Mouse (Mus musculus) ES-E14 (cell line): ENCODE results near the gene Lin37. TPM values are rescaled to one million over a fixed set of nuclear protein-coding genes. Genes with fewer than 3 reads are reported as not detected.
A peak's percentile ranks its signal among the peaks of the same experiment; 100 is the strongest.

ENCODE experiments used
- DNase-seq: peaks from one replicate; pipeline ENCODE4 v3.0.0-alpha.2; 2013; ENCODE audit warnings: low read depth, low spot score
- H3K27ac ChIP-seq: 2 replicates; pipeline ENCODE4 v1.5.1; 2012; ENCODE audit warnings: low read depth, mild to moderate bottlenecking, low read length, moderate library complexity, mixed read lengths; ENCODE audit not compliant: poor library complexity, insufficient read depth, severe bottlenecking
- H3K36me3 ChIP-seq: 2 replicates; pipeline ENCODE4 v1.6.1; 2012; ENCODE audit warnings: mild to moderate bottlenecking, low read length, moderate library complexity, mixed read lengths; ENCODE audit not compliant: control insufficient read depth, poor library complexity, insufficient read depth, severe bottlenecking
- H3K4me1 ChIP-seq, 2 experiments: fragments of 150-350 bp in 1 of 2; sonication (generic) in 1 of 2; 2 replicates each; pipeline ENCODE4 v1.6.1; 2012; ENCODE audit warnings: low read length in 2 of 2, mild to moderate bottlenecking in 1 of 2, mixed read lengths in 1 of 2; ENCODE audit not compliant: control insufficient read depth in 2 of 2, insufficient read depth in 2 of 2, poor library complexity in 1 of 2
- H3K4me3 ChIP-seq, 2 experiments: fragments of 150-350 bp in 1 of 2; sonication (generic) in 1 of 2; 2 replicates each; pipeline ENCODE4 v1.5.1; 2012; ENCODE audit warnings: low read length in 2 of 2, low read depth in 1 of 2, mild to moderate bottlenecking in 1 of 2, mixed read lengths in 1 of 2; ENCODE audit not compliant: insufficient read depth in 1 of 2, poor library complexity in 1 of 2, severe bottlenecking in 1 of 2
- H3K9ac ChIP-seq: 2 replicates; pipeline ENCODE4 v1.6.1; 2012; ENCODE audit warnings: low read depth, mild to moderate bottlenecking, low read length, mixed read lengths; ENCODE audit not compliant: poor library complexity, insufficient read depth, severe bottlenecking
- H3K9me3 ChIP-seq: fragments of 150-350 bp; sonication (generic); 2 replicates; pipeline ENCODE4 v1.6.1; 2012; ENCODE audit warnings: low read depth, mild to moderate bottlenecking, low read length; ENCODE audit not compliant: control insufficient read depth, insufficient read depth
- CHD2 ChIP-seq: IDR thresholded peaks from 2 replicates; pipeline ENCODE4 v1.6.1; 2014; ENCODE audit warnings: mild to moderate bottlenecking, low read depth, low read length, inconsistent platforms
- HCFC1 ChIP-seq: IDR thresholded peaks from 2 replicates; pipeline ENCODE4 v1.6.1; 2012; ENCODE audit warnings: low read length, inconsistent platforms, borderline replicate concordance; ENCODE audit not compliant: insufficient read depth
- MAFK ChIP-seq: IDR thresholded peaks from 2 replicates; pipeline ENCODE4 v1.6.1; 2014; ENCODE audit warnings: mild to moderate bottlenecking, low read depth, low read length, inconsistent platforms; ENCODE audit not compliant: insufficient read depth
- ZC3H11A ChIP-seq: IDR thresholded peaks from 2 replicates; pipeline ENCODE4 v1.6.1; 2012; ENCODE audit warnings: low read depth, mild to moderate bottlenecking, inconsistent platforms, low read length, borderline replicate concordance
- ZNF384 ChIP-seq: IDR thresholded peaks from 2 replicates; pipeline ENCODE4 v1.6.1; 2012; ENCODE audit warnings: low read depth, low read length, inconsistent platforms
- in situ Hi-C, 2 experiments: fragments of 600-800 bp; cut with MboI; formaldehyde crosslinking; loops; one replicate each; pipeline ENCODE4 v1.15.1; 2025; ENCODE audit warnings: low sequenced_read_pairs in 2 of 2, inconsistent platforms in 1 of 2; ENCODE audit not compliant: unreplicated experiment in 2 of 2
- total RNA-seq: library from RNA; depleted of rRNA; stranded (reverse); fragments of 300-350 nt; gene quantifications from 2 replicates; pipeline ENCODE4 v1.2.3, GENCODE M21; 2012; rRNA removed

The Lin37 gene
- 12.4 and 15.8 TPM in 2 replicates for total RNA-seq

DNA sequence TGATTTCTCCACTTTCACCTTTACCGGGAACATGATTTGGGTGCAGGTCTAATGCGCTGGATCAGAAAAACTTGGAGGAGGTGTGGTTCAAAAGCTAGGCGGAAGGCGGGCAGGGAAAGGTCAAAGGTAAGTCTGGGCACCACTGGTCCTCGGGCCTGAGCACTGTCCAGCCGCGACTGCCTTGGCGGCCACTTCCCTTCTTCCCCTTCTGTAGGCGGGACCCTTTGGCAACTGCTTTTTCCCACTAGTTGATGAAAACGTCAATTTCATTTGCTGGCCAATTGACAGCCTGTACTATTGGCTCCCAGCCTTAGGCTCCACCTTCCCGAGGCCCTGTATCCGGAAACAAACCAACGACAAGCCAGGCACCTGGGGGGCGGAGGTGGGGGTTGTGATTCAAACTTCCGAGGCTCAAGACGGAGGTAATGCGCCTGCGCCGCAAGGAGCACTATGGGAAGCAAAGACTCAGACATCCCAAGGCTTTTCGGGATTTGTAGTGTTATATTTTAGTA is at the start of gene Lin37:
Lin37 (minus strand) TSS at position 396 of the 512 bp plus-strand sequence.
- H3K9ac ChIP-seq, result peak within 1 kb of the TSS; percentile 77
- H3K4me3 ChIP-seq, result peak within 1 kb of the TSS; percentile 79 to 96
- in situ Hi-C loops, result no loop called here
- H3K9me3 ChIP-seq, result no peaks in the 10 kb centered on the region
- H3K27ac ChIP-seq, result no peak within 1 kb of the TSS
- H3K4me1 ChIP-seq, result peaks cover 4 to 13% of the 10 kb centered on the region in 2 experiments; a peak in 2 of 4 replicates
- TF ChIP-seq ZNF384, result 0 out of 2 replicates have a peak, but pooled peaks have one; percentile 4
- peak; percentile 48; the same call in 1 of the 2 replicates for TF ChIP-seq CHD2
- TF ChIP-seq MAFK, result no peak
- peak; percentile 84 for TF ChIP-seq HCFC1
- TF ChIP-seq ZC3H11A, result no peak
- H3K36me3 ChIP-seq, result peaks cover 18% of the 10 kb centered on the region
- peak; percentile 96 for DNase-seq

DNA sequence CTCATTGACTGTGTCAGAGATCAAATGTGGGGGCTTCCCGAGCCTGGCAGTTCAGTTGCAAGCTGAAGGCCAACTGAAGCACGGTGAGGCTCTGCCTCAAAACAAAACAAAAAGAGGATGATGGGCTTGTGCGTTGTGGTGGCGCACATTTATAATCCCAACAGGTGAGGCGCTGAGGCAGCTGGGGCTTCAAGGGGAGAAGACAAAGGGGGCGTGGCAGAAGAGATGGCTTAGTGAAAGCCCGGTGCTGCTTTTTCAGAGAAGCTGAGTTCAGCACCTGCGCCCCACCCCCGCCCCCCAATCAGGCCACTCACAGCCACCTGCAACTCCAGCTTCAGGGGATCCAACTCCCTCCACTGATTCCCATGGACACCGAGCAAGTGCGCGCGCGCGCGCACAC is 48.8 kb upstream of the Lin37 start:
- Histone ChIP-seq H3K4me1 (peaks cover 0 to 25% of the 10 kb centered on the region in 2 experiments; a peak in 3 of 4 replicates), H3K4me3 (no peak overlapping the region), H3K9ac (no peak overlapping the region), H3K36me3 (no peaks in the 10 kb centered on the region), H3K27ac (no peak overlapping the region; the same call in 1 of the 2 replicates), H3K9me3 (no peaks in the 10 kb centered on the region)
- in situ Hi-C loops, result no loop called here
- DNase-seq, result no peak
- TF ChIP-seq CHD2 (no peak), MAFK (no peak), ZC3H11A (no peak), HCFC1 (no peak), ZNF384 (no peak)

DNA sequence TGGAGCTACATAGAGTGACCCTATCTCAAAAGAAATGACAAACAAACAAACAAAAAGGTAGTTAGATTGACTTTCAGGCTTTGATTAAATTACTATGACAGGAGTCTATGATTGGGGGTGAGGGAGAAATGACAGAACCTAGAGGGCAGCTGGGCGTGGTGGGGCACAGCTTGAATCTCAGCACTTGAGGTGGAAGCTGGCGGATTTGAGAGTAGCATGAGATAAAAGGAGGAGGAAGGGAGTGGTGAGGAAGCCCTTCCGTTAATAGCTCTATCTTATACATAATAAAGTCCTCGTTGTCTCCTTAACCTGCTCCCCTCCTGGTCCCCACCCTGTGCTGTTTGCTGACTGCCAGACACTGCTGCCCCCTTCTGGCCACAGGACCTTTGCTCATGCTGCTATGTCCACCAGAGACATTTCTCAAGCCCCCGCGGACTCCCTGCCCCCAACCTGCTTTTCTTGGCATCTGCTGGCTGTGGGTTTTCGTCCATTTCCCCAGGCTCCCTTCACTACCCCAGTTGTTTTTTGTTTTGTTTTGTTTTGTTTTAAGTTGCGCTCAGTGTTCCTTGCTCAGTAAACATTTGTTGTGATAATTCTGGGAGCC is 48.2 kb upstream of the Lin37 start:
- no peaks in the 10 kb centered on the region for H3K9me3 ChIP-seq
- H3K4me1 ChIP-seq, result peaks cover 2 to 31% of the 10 kb centered on the region in 2 experiments
- no peaks in the 10 kb centered on the region for H3K36me3 ChIP-seq
- DNase-seq, result peak; percentile 94
- no peak overlapping the region for H3K9ac ChIP-seq
- no peak overlapping the region; the same call in 1 of the 2 replicates for H3K27ac ChIP-seq
- TF ChIP-seq CHD2, result no peak
- TF ChIP-seq ZC3H11A, result peak; percentile 72; the same call in 1 of the 2 replicates
- in situ Hi-C loops, result no loop called here
- no peak overlapping the region for H3K4me3 ChIP-seq

DNA sequence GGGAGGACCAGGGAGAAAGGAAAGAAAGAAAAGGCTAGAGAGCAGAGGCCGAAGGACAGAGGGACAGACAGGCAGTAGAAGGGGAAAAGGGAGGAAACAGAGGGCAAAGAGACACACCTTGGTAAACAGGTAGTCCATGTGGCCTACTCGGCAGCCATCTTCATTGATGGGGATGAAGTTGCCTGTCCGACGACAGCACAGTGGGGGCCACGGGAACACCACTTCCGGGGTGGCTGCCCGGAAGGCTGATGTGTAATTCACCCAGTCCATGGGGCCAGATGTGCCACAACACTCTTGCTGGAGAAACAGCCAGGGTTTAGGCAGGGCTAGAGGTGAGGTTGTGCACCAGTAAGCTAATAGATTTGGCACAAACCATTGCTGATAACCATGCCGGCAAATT is 45.3 kb upstream of the Lin37 start:
- H3K36me3 ChIP-seq, result no peaks in the 10 kb centered on the region
- no peak overlapping the region for H3K27ac ChIP-seq
- no peak for TF ChIP-seq ZC3H11A
- no peak for TF ChIP-seq CHD2
- no peak for TF ChIP-seq HCFC1
- no peak for TF ChIP-seq ZNF384
- no peak for TF ChIP-seq MAFK
- in situ Hi-C loops, result no loop called here
- H3K4me3 ChIP-seq, result no peak overlapping the region
- H3K9me3 ChIP-seq, result no peaks in the 10 kb centered on the region
- peaks cover 8 to 36% of the 10 kb centered on the region in 2 experiments for H3K4me1 ChIP-seq
- DNase-seq, result no peak
- no peak overlapping the region; the same call in 1 of the 2 replicates for H3K9ac ChIP-seq

DNA sequence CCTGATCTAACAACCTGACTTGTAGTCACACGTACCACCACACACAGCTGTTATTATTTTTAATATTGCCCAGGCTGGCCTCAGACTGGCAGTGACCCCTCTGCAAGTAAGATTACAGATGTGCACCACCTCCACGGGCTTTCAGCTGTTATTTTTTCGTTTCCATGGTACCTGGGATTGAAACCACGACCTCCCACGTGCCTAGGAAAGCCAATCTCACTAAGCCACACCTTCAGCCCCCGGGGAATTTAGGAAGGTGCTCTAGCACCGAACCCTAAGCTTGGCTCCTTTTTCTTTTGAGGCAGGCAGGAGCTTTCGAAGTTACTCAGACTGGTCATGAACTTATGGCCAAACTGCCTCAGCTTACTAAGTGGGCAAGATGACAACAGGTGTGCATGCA is 44.8 kb upstream of the Lin37 start:
- in situ Hi-C loops, result no loop called here
- Histone ChIP-seq H3K36me3 (no peaks in the 10 kb centered on the region), H3K4me3 (no peak overlapping the region), H3K27ac (no peak overlapping the region; the same call in 1 of the 2 replicates), H3K4me1 (peaks cover 8 to 35% of the 10 kb centered on the region in 2 experiments), H3K9me3 (no peaks in the 10 kb centered on the region), H3K9ac (no peak overlapping the region; the same call in 1 of the 2 replicates)
- no peak for DNase-seq
- TF ChIP-seq ZNF384 (no peak), HCFC1 (no peak), ZC3H11A (no peak), CHD2 (no peak), MAFK (no peak)
